Mouse (Mus musculus): ENCODE measurements at regions not wholly inside any gene's neighbourhood (a gene's known extent, or its start where the extent isn't known, plus 50 kb on each side); places are given as distances from the start of the nearest gene placed in this dataset.
"Not testable (repeated sequence)": the region's sequence is repeated elsewhere in the genome, so short reads cannot be mapped to it uniquely, and the experiment has no call there.

DNA sequence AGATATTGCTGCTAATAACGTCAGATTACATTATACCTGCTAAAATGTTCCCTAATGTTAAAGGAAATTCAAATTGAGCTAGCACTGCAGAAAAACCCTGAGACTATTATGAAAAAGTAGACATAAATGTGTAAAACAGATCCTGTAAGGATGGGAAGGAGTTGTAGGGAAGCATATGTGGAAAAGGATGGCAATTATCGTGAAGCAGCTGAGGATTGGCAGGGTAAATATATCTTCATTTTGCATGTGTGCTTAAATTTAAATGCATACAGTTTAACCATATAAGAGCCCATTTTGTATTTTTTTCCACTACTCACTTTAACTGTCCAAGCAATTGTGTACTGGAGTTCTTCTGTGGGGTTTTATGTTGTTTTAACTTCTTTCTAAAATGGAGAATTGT lies 1751.9 kb downstream of the Cntnap5b start:
- no peak for DNase-seq

DNA sequence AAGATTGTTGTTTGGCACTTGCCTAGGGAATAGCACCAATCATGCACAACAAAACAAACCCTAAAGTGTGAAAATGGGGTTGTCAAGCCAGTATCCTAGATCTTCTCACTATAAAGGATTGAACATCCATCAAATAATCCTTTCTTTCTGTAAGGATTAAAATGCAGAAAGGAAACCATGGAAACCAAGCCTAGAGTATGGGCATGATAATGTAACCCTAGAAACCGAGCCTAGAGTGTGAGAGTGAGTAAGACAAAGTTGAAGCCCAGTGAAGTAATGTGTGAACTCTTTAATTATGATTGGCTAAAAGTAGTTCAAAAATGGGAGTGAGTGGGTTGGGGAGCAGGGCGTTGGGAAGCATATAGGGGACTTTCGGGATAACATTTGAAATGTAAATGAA lies 1757.4 kb downstream of the Cntnap5b start:
- no peak for DNase-seq

DNA sequence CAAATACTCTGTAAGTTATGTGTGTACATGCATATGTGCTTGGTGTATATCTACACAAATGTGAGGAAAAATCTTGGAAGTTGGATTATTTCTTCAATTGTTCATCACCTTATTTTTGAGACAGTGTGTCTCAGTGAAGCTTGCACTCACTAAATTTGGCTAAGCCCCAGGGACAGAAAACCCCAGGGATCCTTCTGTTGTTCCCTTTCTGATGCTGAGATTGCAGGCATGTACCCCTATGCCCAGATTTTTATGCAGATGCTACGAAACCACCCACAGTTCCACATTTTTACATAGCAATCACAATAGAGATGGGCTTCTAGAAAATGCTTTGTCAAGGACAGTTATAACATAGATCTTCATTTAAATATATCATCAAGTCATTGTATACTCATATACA lies 1799.7 kb downstream of the Cntnap5b start:
- peak; percentile 1 to 2 for DNase-seq

DNA sequence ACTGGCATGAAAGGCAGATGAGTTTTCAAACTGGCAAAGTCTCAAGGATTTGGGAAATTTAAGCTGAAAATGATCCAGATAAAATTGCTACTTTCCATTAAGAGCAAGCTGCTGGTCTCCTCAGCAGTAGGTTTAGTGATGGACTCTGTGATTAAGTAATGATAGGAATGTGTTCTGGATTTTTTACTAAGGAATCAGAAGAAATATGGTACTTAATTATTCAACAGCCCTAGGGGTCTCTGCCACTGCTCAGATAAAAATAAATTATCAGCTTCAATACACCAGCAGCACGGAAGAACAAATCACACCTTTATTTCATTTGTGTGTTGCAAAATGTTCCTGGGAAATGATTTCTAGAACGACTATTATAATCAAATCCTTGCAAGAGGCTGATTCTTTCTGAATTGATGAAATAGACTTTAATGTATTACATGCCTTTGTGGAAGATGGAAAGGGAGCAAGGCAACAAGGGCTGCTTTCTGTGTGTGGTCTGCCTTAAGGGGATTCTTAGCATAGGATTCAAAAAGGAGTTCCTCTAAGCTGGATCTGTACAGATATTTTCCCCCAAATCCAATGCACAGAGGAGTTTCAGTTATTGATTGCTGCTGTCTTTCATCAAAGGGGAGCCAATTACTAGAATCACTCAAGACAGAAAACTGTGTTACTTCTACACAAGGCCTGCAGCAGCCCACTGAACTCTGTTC lies 1812.9 kb downstream of the Cntnap5b start:
- no peak for DNase-seq

DNA sequence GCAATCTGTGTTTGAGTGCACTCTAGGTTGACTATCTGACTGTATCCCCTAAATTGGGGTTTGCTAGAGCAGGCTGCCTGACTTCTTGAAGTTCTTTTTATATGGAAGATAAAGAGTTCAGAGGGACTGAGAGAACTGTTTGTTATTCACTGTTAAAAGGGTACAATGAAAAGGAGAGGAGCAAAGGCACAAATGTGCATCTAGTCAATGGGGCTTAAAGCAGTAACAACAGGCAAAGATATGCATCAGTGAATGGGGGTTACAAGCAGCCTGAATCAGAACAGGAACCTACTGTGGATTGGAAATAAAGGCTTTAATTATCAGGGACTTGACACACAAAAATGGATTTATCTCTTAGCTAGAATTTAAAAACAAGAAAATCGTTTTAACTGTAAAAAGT lies 1855.9 kb downstream of the Cntnap5b start:
- DNase-seq, result no peak

DNA sequence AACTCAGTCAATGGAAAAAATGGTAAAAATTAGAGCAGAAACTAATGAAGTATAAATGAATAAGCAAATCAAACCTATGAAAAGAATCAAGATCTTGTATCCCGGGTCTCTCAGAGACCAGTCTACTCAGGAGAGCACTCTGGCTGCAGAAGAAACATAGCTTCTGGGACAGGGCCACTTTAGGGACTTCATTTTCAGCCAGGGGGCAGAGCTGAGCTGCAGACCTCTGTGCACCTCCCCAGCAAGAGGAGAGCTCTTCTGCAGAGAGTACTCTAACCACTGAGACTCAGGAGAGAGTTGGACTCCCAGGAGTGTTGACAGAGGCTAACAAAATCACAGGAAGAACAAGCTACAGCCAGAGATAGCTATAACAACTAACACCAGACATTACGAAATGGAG lies 1856.4 kb downstream of the Cntnap5b start:
- no peak for DNase-seq

DNA sequence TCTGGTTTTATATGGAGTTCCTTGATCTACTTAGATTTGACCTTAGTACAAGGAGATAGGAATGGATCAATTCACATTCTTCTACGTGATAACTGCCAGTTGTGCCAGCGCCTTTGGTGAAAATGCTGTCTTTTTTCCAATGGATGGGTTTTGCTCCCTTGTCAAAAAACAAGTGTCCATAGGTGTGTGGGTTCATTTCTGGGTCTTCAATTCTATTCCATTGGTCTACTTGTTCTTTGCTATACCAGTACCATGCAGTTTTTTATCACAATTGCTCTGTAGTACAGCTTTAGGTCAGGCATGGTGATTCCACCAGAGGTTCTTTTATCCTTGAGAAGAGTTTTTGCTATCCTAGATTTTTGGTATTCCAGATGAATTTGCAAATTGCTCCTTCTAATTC lies 1891.7 kb downstream of the Cntnap5b start:
- not testable (repeated sequence) for DNase-seq

DNA sequence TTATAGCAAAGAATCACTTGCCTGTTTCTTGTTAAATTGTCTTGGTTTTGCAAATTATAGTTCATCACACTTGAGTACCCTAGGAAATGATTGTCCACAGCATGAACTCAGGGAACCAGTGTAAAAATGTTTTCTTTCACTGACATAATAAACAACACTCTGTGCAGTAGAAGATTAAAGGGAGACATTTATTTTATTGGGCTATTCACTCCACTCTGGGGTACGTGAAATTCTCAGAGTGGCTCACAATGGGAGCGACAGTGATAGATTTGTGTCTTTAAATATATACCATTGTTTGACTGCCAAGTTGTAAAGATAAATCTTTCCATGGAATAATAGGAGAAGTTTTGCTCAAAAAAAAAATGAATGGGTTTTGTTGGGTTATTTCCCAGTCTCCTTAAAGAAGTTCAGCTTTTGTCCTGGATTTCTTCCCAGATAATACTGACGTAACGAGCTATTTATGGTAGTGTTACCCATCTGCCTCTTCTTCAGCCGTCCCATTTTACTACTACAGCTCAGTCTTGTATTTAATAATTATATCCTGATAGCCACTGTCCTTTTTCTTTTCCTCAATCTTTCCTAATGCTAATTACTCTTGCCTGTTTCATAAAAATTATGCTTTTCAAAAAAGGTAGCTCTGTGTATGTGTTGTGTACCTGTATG lies 1911.3 kb downstream of the Cntnap5b start:
- DNase-seq, result no peak

DNA sequence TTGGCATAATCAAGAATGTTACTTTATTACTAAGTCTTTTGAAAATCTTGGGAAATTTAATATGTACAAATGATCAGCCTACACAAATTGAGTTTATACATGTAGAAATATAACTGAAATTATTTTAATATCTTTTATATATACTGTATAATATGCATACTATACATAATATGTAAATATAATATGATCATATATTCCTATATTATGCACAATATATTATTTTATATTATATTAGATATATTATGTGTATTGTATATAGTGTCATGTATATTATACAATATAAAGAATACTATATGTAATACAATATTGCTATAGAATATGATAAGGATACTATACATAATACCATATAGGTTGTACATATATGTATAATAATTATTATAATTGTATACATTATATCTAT lies 1912.4 kb downstream of the Cntnap5b start:
- DNase-seq, result no peak
